Mouse (Mus musculus): ENCODE data around the gene Fosl1.

DNA sequence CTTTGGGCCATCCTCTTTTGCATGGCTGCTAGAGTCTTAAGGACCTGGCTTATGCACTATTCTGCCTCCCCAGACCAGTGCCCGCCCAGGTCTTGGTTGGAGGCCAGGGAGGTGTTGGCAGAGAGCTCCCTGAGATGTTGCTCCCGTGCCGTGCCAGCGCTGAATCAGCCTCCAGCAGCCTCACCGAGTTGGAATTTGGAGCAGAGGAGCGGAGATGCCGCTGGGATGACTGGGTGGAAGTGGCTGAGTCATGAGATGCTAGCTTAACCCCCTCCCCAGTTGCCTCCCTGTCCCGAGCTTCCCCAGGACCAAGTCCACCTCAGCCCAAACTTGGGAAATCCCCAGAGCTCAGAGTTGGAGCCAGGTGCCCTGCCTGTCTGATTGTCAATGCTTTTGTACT lies 17.5 kb upstream of the Fosl1 start:
- no peak for TF ChIP-seq CTCF (IDR thresholded peaks at IDR 0.05)
- no peak for TF ChIP-seq EP300 (IDR thresholded peaks at IDR 0.05)

All from lung, postnatal 0 days (tissue).